Mouse (Mus musculus) CH12.LX (cell line): ENCODE data around the gene Schip1.

Source experiments
- CHD1 ChIP-seq: IDR thresholded peaks from 2 replicates; pipeline ENCODE4 v1.6.1; 2012; ENCODE audit warnings: low read depth, low read length, improper control_type of control experiment, inconsistent platforms
- CTCF ChIP-seq, 2 experiments: IDR thresholded peaks in 1 of 2; conservative IDR thresholded peaks in 1 of 2; 2 replicates each; pipeline ENCODE4 v1.5.1; 2011 to 2012; ENCODE audit warnings: low read depth in 2 of 2, low read length in 2 of 2, improper control_type of control experiment in 1 of 2, inconsistent platforms in 1 of 2, mild to moderate bottlenecking in 1 of 2, moderate library complexity in 1 of 2
- EP300 ChIP-seq: IDR thresholded peaks from 2 replicates; pipeline ENCODE4 v1.6.1; 2011; ENCODE audit warnings: low read length, improper control_type of control experiment
- IRF4 ChIP-seq: IDR thresholded peaks from 2 replicates; pipeline ENCODE4 v1.6.1; 2014; ENCODE audit warnings: low read depth, mild to moderate bottlenecking, inconsistent platforms, low read length, improper control_type of control experiment
- MAX ChIP-seq: IDR thresholded peaks from 2 replicates; pipeline ENCODE4 v1.6.1; 2011; ENCODE audit warnings: low read length, improper control_type of control experiment
- PAX5 ChIP-seq: IDR thresholded peaks from 2 replicates; pipeline ENCODE4 v1.6.1; 2012; ENCODE audit warnings: low read length, inconsistent platforms, mixed read lengths
- POLR2A ChIP-seq: IDR thresholded peaks from 2 replicates; pipeline ENCODE4 v1.6.1; 2011; ENCODE audit warnings: low read depth, mild to moderate bottlenecking, improper control_type of control experiment, low read length
- RAD21 ChIP-seq: IDR thresholded peaks from 2 replicates; pipeline ENCODE4 v1.6.1; 2011; ENCODE audit warnings: low read depth, mild to moderate bottlenecking, low read length, improper control_type of control experiment, moderate library complexity
- RCOR1 ChIP-seq: conservative IDR thresholded peaks from 2 replicates; pipeline ENCODE4 v1.6.1; 2012; ENCODE audit warnings: low read depth, mild to moderate bottlenecking, inconsistent platforms, low read length, improper control_type of control experiment
- UBTF ChIP-seq: IDR thresholded peaks from 2 replicates; pipeline ENCODE4 v1.6.1; 2012; ENCODE audit warnings: low read depth, mild to moderate bottlenecking, inconsistent platforms, low read length, improper control_type of control experiment, moderate library complexity
- ZKSCAN1 ChIP-seq: IDR thresholded peaks from 2 replicates; pipeline ENCODE4 v1.6.1; 2012; ENCODE audit warnings: low read depth, inconsistent platforms, low read length, improper control_type of control experiment, borderline replicate concordance
- ZNF384 ChIP-seq: IDR thresholded peaks from 2 replicates; pipeline ENCODE4 v1.6.1; 2012; ENCODE audit warnings: low read depth, low read length, improper control_type of control experiment, inconsistent platforms

DNA sequence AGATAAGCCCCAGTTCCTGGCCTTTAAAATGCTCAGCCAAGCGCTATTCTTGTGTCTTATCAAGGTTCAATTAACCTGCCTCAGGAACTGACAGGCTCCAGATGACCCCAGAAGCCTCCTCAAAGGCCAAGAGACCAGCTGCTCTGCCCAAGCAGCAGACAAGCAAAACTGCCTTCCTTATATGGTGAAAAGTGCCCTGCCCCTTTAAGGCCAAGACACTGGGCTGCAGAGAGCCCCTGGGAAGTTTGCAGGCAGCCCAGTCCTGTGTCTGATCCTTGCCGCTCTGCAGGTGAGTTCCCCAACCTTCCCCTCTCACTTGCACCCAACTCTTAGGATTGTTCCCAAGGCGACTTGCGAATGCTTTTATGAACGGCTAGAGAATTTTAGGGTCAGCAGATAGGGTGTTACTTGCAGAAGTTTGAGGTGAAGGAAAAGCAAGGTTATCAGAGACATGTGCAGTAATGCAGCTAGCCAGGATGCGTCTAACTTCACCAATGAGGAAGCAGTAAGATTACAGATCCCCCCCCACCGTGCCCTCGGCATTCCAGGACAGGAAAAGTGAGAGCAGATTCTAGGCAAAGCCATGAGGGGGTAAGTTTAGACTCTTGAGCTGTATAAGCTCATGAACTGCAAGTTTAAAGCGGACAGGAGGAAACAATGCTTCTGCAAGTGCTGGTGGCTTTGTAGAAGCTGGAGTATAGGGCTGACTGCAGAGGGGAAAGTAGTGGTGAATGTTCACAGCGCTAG, 403.5 kb downstream of the Schip1 start:
- TF ChIP-seq CTCF (conservative IDR thresholded peaks at IDR 0.05 in 1 of 2, IDR thresholded peaks at IDR 0.05 in 1 of 2; ENCODE audit: low read depth in 2 of 2, low read length in 2 of 2): no peak
- no peak for TF ChIP-seq EP300
- no peak for TF ChIP-seq RAD21
- TF ChIP-seq RCOR1: no peak
- TF ChIP-seq POLR2A: no peak
- no peak for TF ChIP-seq MAX
- TF ChIP-seq IRF4: no peak
- TF ChIP-seq ZKSCAN1: no peak
- no peak for TF ChIP-seq ZNF384
- TF ChIP-seq UBTF: no peak
- TF ChIP-seq PAX5: no peak
- TF ChIP-seq CHD1: no peak
